Mouse (Mus musculus): ENCODE measurements around the gene Mphosph10.

Gene Mphosph10

GRCm38 (mm10) chr7:64351087-64351486 lies 41.0 kb downstream of the Mphosph10 start:
- peak in 1 of 2 experiments; percentile 38 for DNase-seq (ENCODE audit: low spot score in 2 of 2)

- peak in 1 of 2 experiments; percentile 41 for DNase-seq (ENCODE audit: low spot score in 2 of 2)
Observed at GRCm38 (mm10) chr7:64349147-64349861, 42.8 kb downstream of the Mphosph10 start.

- DNase-seq (ENCODE audit: low spot score in 2 of 2) = no peak
Observed at GRCm38 (mm10) chr7:64347813-64348212, 44.3 kb downstream of the Mphosph10 start.

- DNase-seq (ENCODE audit: low spot score in 2 of 2) = no peak
Observed at GRCm38 (mm10) chr7:64332686-64333085, 59.4 kb downstream of the Mphosph10 start.

GRCm38 (mm10) chr7:64331309-64331708 lies 60.8 kb downstream of the Mphosph10 start:
- DNase-seq (ENCODE audit: low spot score in 2 of 2) = no peak

GRCm38 (mm10) chr7:64327486-64327885 lies 64.6 kb downstream of the Mphosph10 start:
- DNase-seq (ENCODE audit: low spot score in 2 of 2) = no peak

- DNase-seq (ENCODE audit: low spot score in 2 of 2) = peak; percentile 84 to 86
Observed at GRCm38 (mm10) chr7:64326892-64327291, 65.2 kb downstream of the Mphosph10 start.

Measured in frontal cortex, postnatal 25 days (tissue).